Mouse (Mus musculus): Measurements from ENCODE around the gene Zmat5. TPM values are rescaled to one million over a fixed set of nuclear protein-coding genes. Genes with fewer than 3 reads are reported as not detected.

Zmat5 gene
- polyA plus RNA-seq, 1 experiment from 2014 or later: 62.2 TPM

- no peaks in the 10 kb centered on the region for H3K36me3 ChIP-seq (ENCODE audit: control insufficient read depth, insufficient read depth, low read length)
- no peak overlapping the region for H3K4me3 ChIP-seq (ENCODE audit: low read depth, low read length)
- H3K9ac ChIP-seq (replicated peaks; ENCODE audit: low read depth, low read length): no peak overlapping the region
- WGBS: 92% methylated on average over 3 of the region's 3 CpGs
- no peak for ATAC-seq (ENCODE audit: low read depth)
- H3K4me1 ChIP-seq (ENCODE audit: control insufficient read depth, insufficient read depth, low read length): peaks cover 11% of the 10 kb centered on the region; the same call in 1 of the 2 replicates
- no peak overlapping the region for H3K27ac ChIP-seq (ENCODE audit: low read depth, low read length)
- H3K4me2 ChIP-seq (ENCODE audit: low read depth, low read length): no peak overlapping the region
- no peaks in the 10 kb centered on the region for H3K27me3 ChIP-seq (ENCODE audit: control insufficient read depth, insufficient read depth, low read length)
- H3K9me3 ChIP-seq (ENCODE audit: control insufficient read depth, low read length): no peaks in the 10 kb centered on the region
These were observed 49.6 kb downstream of the Zmat5 start for GRCm38 (mm10) chr11:4754036-4754435.

DNA sequence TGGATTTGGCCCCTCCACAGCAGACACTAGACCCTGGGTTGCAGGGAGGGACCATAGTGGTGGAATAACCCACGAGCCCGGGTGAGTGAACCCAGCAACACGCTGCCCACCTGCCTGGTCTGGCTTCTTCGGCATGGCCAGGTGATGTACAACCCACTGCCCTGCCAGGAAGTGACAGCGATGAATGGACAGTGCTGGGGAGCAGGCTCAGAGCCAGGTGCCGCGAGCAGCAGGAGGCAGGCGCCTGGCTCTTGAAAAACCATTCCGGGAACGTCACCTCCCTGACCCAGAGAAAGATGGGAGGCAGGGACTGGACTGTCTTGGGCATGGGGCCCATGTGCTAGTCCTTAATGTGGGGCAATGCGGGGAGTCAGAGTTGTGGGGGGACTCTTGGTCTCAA, 50.4 kb downstream of the Zmat5 start:
- H3K27ac ChIP-seq (ENCODE audit: low read depth, low read length): no peak overlapping the region
- no peak overlapping the region for H3K4me3 ChIP-seq (ENCODE audit: low read depth, low read length)
- H3K9ac ChIP-seq (replicated peaks; ENCODE audit: low read depth, low read length): no peak overlapping the region
- WGBS: 66% methylated on average over 11 of the region's 11 CpGs
- no peaks in the 10 kb centered on the region for H3K27me3 ChIP-seq (ENCODE audit: control insufficient read depth, insufficient read depth, low read length)
- H3K4me1 ChIP-seq (ENCODE audit: control insufficient read depth, insufficient read depth, low read length): peaks cover 11% of the 10 kb centered on the region; the same call in 1 of the 2 replicates
- H3K36me3 ChIP-seq (ENCODE audit: control insufficient read depth, insufficient read depth, low read length): no peaks in the 10 kb centered on the region
- no peak overlapping the region for H3K4me2 ChIP-seq (ENCODE audit: low read depth, low read length)
- ATAC-seq (ENCODE audit: low read depth): no peak
- no peaks in the 10 kb centered on the region for H3K9me3 ChIP-seq (ENCODE audit: control insufficient read depth, low read length)

DNA sequence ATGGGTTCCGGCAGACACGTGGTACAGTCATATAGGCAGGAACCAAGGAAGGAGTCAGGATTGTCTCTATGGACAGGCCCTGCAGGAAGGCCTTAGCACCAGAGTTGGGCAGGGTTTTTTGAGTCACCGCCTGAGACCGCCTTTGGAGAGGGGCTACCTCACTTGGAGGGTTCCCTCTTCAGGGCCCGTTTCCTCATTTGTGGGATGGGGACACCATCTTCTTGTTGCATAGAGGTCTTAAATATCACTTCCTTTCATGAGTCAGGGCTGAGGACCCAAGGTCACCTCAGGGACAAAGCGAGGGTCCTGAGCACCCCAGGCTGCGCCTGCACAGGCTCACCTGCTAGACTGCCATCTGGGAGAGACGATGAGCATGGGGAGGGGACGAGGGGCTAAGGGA, 52.0 kb downstream of the Zmat5 start:
- Histone ChIP-seq H3K27ac (ENCODE audit: low read depth, low read length) (no peak overlapping the region), H3K4me1 (ENCODE audit: control insufficient read depth, insufficient read depth, low read length) (peaks cover 20% of the 10 kb centered on the region; the same call in 1 of the 2 replicates), H3K4me2 (ENCODE audit: low read depth, low read length) (no peak overlapping the region), H3K36me3 (ENCODE audit: control insufficient read depth, insufficient read depth, low read length) (no peaks in the 10 kb centered on the region), H3K9ac (replicated peaks; ENCODE audit: low read depth, low read length) (no peak overlapping the region), H3K9me3 (ENCODE audit: control insufficient read depth, low read length) (no peaks in the 10 kb centered on the region), H3K27me3 (ENCODE audit: control insufficient read depth, insufficient read depth, low read length) (no peaks in the 10 kb centered on the region), H3K4me3 (ENCODE audit: low read depth, low read length) (no peak overlapping the region)
- 67% methylated on average over 9 of the region's 9 CpGs for WGBS
- no peak for ATAC-seq (ENCODE audit: low read depth)

DNA sequence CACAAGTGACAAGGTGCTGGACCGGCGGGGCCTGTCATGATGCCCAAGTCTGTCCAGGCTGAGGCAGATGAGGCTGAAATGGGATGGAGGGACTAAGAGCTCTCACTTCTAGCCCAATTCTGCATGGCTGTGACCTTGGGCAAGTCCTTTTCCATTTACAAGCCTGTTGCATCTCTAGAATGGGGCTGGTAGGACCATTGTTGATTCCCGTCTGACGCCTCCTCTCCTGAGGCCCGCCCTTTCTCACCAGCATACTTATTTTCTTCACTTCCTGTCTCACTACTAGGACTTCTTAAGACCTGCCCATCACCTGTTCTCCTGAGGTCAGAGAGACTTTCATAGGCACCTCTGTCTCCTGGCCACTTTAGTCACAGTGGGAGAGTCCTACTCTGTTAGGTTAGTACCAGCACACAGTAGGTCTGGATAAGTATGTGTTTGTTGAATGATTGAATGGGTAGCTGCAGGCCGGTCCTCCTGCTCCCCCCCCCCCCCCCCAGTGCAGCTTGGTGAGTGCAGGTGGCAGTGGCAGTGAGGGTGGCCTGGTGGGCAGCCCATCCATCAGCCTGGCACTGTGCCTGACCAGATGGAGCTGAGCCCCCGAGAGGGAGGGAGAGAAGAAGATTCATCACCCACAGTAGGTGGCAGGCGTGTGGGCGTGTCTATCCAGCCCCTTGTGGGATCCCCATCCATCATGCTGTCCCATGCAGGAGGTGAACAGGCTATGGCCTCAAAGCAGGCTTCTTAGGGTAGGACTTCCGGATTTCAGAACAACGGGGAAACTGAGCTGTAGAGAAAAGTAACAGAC, 52.7 kb downstream of the Zmat5 start:
- Histone ChIP-seq H3K9me3 (ENCODE audit: control insufficient read depth, low read length) (no peaks in the 10 kb centered on the region), H3K4me2 (ENCODE audit: low read depth, low read length) (no peak overlapping the region), H3K9ac (replicated peaks; ENCODE audit: low read depth, low read length) (no peak overlapping the region), H3K27me3 (ENCODE audit: control insufficient read depth, insufficient read depth, low read length) (no peaks in the 10 kb centered on the region), H3K4me1 (ENCODE audit: control insufficient read depth, insufficient read depth, low read length) (peaks cover 25% of the 10 kb centered on the region), H3K27ac (ENCODE audit: low read depth, low read length) (no peak overlapping the region), H3K36me3 (ENCODE audit: control insufficient read depth, insufficient read depth, low read length) (no peaks in the 10 kb centered on the region), H3K4me3 (ENCODE audit: low read depth, low read length) (no peak overlapping the region)
- 26% methylated on average over 11 of the region's 11 CpGs for WGBS
- ATAC-seq (ENCODE audit: low read depth): no peak

GRCm38 (mm10) chr11:4757789-4758158, 53.3 kb downstream of the Zmat5 start:
- no peak for ATAC-seq (ENCODE audit: low read depth)
- no peaks in the 10 kb centered on the region for H3K27me3 ChIP-seq (ENCODE audit: control insufficient read depth, insufficient read depth, low read length)
- 10% methylated on average over 4 of the region's 4 CpGs for WGBS
- no peak overlapping the region for H3K4me3 ChIP-seq (ENCODE audit: low read depth, low read length)
- no peak overlapping the region for H3K4me2 ChIP-seq (ENCODE audit: low read depth, low read length)
- no peaks in the 10 kb centered on the region for H3K9me3 ChIP-seq (ENCODE audit: control insufficient read depth, low read length)
- no peak overlapping the region for H3K9ac ChIP-seq (replicated peaks; ENCODE audit: low read depth, low read length)
- peaks cover 26% of the 10 kb centered on the region for H3K4me1 ChIP-seq (ENCODE audit: control insufficient read depth, insufficient read depth, low read length)
- H3K27ac ChIP-seq (ENCODE audit: low read depth, low read length): no peak overlapping the region
- H3K36me3 ChIP-seq (ENCODE audit: control insufficient read depth, insufficient read depth, low read length): no peaks in the 10 kb centered on the region

DNA sequence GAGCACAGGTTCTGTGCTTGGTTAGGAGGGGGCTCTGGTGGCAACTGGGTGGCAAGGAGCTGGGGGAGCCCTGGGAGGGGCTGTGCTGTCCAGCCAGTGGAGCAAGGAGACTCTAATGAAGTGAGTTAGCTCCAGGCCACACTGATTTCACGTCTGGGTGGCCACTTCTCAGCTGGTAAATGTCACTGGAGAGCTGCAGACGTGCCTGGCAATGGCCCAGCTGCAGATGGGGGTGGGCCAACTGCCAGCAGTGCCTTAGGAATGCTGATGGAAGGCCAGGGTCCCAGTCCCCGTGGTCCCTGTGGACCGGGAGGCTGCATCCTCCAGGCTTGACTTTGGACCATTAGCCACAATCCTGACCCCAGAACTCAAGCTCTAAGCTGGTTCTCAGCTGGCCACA, 56.0 kb downstream of the Zmat5 start:
- ATAC-seq (ENCODE audit: low read depth): peak; percentile 28
- H3K27me3 ChIP-seq (ENCODE audit: control insufficient read depth, insufficient read depth, low read length): no peaks in the 10 kb centered on the region
- no peak overlapping the region for H3K4me2 ChIP-seq (ENCODE audit: low read depth, low read length)
- H3K9me3 ChIP-seq (ENCODE audit: control insufficient read depth, low read length): no peaks in the 10 kb centered on the region
- no peak overlapping the region for H3K4me3 ChIP-seq (ENCODE audit: low read depth, low read length)
- H3K27ac ChIP-seq (ENCODE audit: low read depth, low read length): 0 out of 2 replicates have a peak overlapping the region, but pooled peaks have one; percentile 28
- H3K36me3 ChIP-seq (ENCODE audit: control insufficient read depth, insufficient read depth, low read length): no peaks in the 10 kb centered on the region
- H3K4me1 ChIP-seq (ENCODE audit: control insufficient read depth, insufficient read depth, low read length): peaks cover 27% of the 10 kb centered on the region
- WGBS: 3% methylated on average over 4 of the region's 4 CpGs
- no peak overlapping the region for H3K9ac ChIP-seq (replicated peaks; ENCODE audit: low read depth, low read length)

DNA sequence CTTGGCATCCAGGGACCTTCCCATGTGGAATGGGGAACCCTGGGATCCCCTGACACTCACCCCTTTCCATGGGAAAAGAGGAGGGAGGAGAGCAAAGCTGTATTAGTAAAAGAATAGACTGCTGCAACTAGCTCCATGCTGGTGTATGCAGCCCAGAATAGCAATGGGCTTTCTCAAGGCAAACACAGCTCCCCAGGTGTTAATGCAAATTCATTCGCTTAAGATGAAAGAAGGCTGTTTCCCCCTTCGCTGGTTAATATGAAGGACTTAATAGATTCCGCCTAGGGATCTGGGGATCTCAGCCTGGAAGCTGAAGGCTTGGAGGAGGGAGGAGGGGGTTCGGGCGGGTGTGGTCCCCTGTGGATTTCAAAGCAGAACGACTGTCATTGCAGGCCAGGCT, 57.5 kb downstream of the Zmat5 start:
- no peaks in the 10 kb centered on the region for H3K9me3 ChIP-seq (ENCODE audit: control insufficient read depth, low read length)
- no peak overlapping the region for H3K9ac ChIP-seq (replicated peaks; ENCODE audit: low read depth, low read length)
- no peak overlapping the region for H3K4me3 ChIP-seq (ENCODE audit: low read depth, low read length)
- no peak for ATAC-seq (ENCODE audit: low read depth)
- no peak overlapping the region for H3K4me2 ChIP-seq (ENCODE audit: low read depth, low read length)
- H3K27me3 ChIP-seq (ENCODE audit: control insufficient read depth, insufficient read depth, low read length): no peaks in the 10 kb centered on the region
- H3K4me1 ChIP-seq (ENCODE audit: control insufficient read depth, insufficient read depth, low read length): peaks cover 27% of the 10 kb centered on the region
- H3K27ac ChIP-seq (ENCODE audit: low read depth, low read length): peak overlapping the region; percentile 35; the same call in 1 of the 2 replicates
- no peaks in the 10 kb centered on the region for H3K36me3 ChIP-seq (ENCODE audit: control insufficient read depth, insufficient read depth, low read length)
- WGBS: 12% methylated on average over 6 of the region's 6 CpGs

- Histone ChIP-seq H3K27me3 (ENCODE audit: control insufficient read depth, insufficient read depth, low read length) (no peaks in the 10 kb centered on the region), H3K9me3 (ENCODE audit: control insufficient read depth, low read length) (no peaks in the 10 kb centered on the region), H3K4me3 (ENCODE audit: low read depth, low read length) (no peak overlapping the region), H3K27ac (ENCODE audit: low read depth, low read length) (peak overlapping the region; percentile 35; the same call in 1 of the 2 replicates), H3K9ac (replicated peaks; ENCODE audit: low read depth, low read length) (no peak overlapping the region), H3K4me2 (ENCODE audit: low read depth, low read length) (no peak overlapping the region), H3K36me3 (ENCODE audit: control insufficient read depth, insufficient read depth, low read length) (no peaks in the 10 kb centered on the region), H3K4me1 (ENCODE audit: control insufficient read depth, insufficient read depth, low read length) (peaks cover 27% of the 10 kb centered on the region)
- WGBS: 20% methylated on average over 2 of the region's 2 CpGs
- no peak for ATAC-seq (ENCODE audit: low read depth)
These were observed 58.0 kb downstream of the Zmat5 start for GRCm38 (mm10) chr11:4762511-4762910.

DNA sequence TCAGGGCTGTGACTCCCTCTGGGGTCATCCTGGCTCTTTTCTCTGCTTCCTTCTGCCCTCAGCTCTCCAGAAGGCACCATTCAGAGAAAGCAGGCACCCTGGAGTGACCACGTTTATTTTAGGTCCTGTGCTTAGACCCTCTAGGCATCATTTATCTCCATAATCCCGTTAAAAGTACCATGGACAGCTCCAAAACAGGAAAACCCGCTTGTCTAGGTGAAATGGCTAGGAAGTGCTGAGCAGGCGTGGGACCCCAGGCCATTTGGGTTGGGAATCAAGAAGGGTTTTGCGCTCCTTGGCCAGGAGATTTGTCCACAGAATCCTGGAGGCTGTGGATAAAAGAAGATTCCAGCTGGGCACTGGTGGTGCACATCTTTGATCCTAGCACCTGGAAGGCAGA, 59.2 kb downstream of the Zmat5 start:
- Histone ChIP-seq H3K4me2 (ENCODE audit: low read depth, low read length) (no peak overlapping the region), H3K4me3 (ENCODE audit: low read depth, low read length) (no peak overlapping the region), H3K4me1 (ENCODE audit: control insufficient read depth, insufficient read depth, low read length) (peaks cover 24% of the 10 kb centered on the region), H3K36me3 (ENCODE audit: control insufficient read depth, insufficient read depth, low read length) (no peaks in the 10 kb centered on the region), H3K9me3 (ENCODE audit: control insufficient read depth, low read length) (no peaks in the 10 kb centered on the region), H3K27me3 (ENCODE audit: control insufficient read depth, insufficient read depth, low read length) (no peaks in the 10 kb centered on the region), H3K27ac (ENCODE audit: low read depth, low read length) (no peak overlapping the region), H3K9ac (replicated peaks; ENCODE audit: low read depth, low read length) (no peak overlapping the region)
- no peak for ATAC-seq (ENCODE audit: low read depth)
- 23% methylated on average over 5 of the region's 5 CpGs for WGBS

All from neural tube, embryonic 14.5 days (tissue).